Mouse (Mus musculus) liver, embryonic 15.5 days (tissue): Measurements from ENCODE around the gene Rnf216. TPM values are rescaled to one million over a fixed set of nuclear protein-coding genes. Genes with fewer than 3 reads are reported as not detected.

ENCODE experiments used
- ATAC-seq: fragments of 200-750 bp; cut with Nextera tagmentation; 2 replicates; pipeline ENCODE4 v1.8.0; 2017; ENCODE audit warnings: moderate number of reproducible peaks, mild to moderate bottlenecking, moderate library complexity; ENCODE audit not compliant: insufficient read depth
- H3K27ac ChIP-seq: fragments of 300-500 bp; sonication (generic); replicated peaks from 2 replicates; pipeline ENCODE4 v1.5.1; 2015; ENCODE audit warnings: mild to moderate bottlenecking, inconsistent platforms
- H3K27me3 ChIP-seq: fragments of 300-500 bp; sonication (generic); 2 replicates; pipeline ENCODE4 v1.6.1; 2015; ENCODE audit warnings: mild to moderate bottlenecking, inconsistent platforms
- H3K36me3 ChIP-seq: fragments of 300-500 bp; sonication (generic); replicated peaks from 2 replicates; pipeline ENCODE4 v1.6.1; 2015; ENCODE audit warnings: moderate library complexity, mild to moderate bottlenecking, inconsistent platforms
- H3K4me1 ChIP-seq: fragments of 300-500 bp; sonication (generic); replicated peaks from 2 replicates; pipeline ENCODE4 v1.6.1; 2015; ENCODE audit warnings: inconsistent platforms
- H3K4me2 ChIP-seq: fragments of 300-500 bp; sonication (generic); 2 replicates; pipeline ENCODE4 v1.6.1; 2015; ENCODE audit warnings: moderate library complexity, mild to moderate bottlenecking, inconsistent platforms
- H3K4me3 ChIP-seq: fragments of 300-500 bp; sonication (generic); replicated peaks from 2 replicates; pipeline ENCODE4 v1.5.1; 2015; ENCODE audit warnings: mild to moderate bottlenecking, inconsistent platforms
- H3K9ac ChIP-seq: fragments of 300-500 bp; sonication (generic); 2 replicates; pipeline ENCODE4 v1.6.1; 2015; ENCODE audit warnings: moderate library complexity, mild to moderate bottlenecking, inconsistent platforms
- H3K9me3 ChIP-seq: fragments of 300-500 bp; sonication (generic); replicated peaks from 2 replicates; pipeline ENCODE4 v1.6.1; 2016; ENCODE audit warnings: inconsistent platforms
- WGBS: fragments of 180-500 bp; shearing (Covaris S2); methylation state at CpG from one replicate; pipeline ENCODE4 v1.1.7; 2015; ENCODE audit warnings: mixed read lengths; ENCODE audit not compliant: insufficient replicate concordance; 5-methylcytosine and 5-hydroxymethylcytosine counted together
- polyA plus RNA-seq: library from polyadenylated mRNA; unstranded; fragments of >200 nt; fragmentation: Nextera tagmentation; extraction: Ambion mirVana; gene quantifications from 2 replicates; pipeline ENCODE4 v1.2.1, GENCODE M21; 2015

Gene Rnf216
- polyA plus RNA-seq, 1 experiment from 2014 or later = 13.9 TPM

DNA sequence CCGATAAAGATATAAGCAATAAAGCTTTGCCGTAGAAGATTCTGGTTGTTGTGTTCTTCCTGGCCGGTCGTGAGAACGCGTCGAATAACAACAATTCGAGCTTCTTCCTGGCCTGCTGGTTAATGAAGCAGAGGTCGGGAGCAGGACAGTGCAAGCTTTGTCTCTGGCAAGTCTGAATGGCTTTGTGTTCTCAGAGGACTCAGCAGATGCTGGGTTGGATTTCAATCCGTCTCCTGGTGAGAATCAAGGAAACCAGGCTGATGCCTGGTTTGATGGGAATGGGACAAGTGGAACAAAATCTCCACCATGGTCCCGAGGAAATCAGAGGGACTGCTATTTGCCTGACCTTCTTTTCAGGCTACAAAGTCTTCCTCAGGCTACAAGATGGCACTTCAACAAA lies 103.4 kb downstream of the Rnf216 start:
- Histone ChIP-seq H3K27me3 (no peaks in the 10 kb centered on the region), H3K9ac (no peak overlapping the region), H3K4me3 (no peak overlapping the region), H3K9me3 (no peaks in the 10 kb centered on the region), H3K27ac (no peak overlapping the region), H3K4me2 (no peak overlapping the region), H3K4me1 (no peaks in the 10 kb centered on the region), H3K36me3 (peaks cover 49% of the 10 kb centered on the region)
- WGBS = 87% methylated on average over 11 of the region's 11 CpGs
- ATAC-seq = no peak

DNA sequence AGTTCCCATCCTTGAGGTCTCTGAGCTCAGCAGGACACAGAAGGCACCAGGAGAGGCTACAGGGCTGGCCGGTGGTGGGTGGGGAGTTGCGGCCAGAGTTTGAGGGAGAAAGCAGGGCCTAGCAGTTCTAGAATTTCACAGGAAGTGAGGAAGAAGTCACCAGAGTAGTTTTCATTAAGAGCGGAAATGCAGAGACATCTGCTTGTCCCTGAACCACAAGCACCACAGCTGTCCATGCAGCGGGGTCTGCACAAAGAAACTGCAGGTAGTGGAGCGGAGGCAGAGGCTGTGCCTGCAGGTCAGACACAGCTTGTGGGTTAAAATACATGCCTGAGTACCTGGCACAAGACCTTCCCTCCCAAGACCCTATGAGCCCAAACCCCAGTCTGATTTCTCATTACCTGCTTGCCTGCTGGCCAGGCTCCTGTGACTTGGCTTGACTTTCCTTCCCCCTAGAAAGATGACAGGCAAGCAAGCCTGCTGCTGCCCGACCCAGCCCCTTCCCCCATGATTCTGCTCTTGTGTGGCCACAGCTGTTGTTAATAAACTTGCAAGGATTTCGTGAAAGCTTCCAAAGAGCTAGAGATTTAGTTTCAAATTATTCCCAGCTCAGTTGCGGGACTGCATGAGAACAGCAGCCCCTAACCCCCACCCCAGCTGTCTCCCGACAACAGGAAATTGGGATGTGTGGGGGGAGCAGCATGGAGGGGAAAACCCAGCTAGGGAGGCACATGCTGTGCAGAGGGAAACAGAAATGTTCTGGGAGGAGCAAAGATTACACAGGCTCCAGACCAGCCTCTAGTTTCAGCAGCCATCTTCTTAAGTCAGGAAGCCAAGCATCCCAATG lies 111.9 kb downstream of the Rnf216 start:
- 54% methylated on average over 9 of the region's 9 CpGs for WGBS
- no peak for ATAC-seq

DNA sequence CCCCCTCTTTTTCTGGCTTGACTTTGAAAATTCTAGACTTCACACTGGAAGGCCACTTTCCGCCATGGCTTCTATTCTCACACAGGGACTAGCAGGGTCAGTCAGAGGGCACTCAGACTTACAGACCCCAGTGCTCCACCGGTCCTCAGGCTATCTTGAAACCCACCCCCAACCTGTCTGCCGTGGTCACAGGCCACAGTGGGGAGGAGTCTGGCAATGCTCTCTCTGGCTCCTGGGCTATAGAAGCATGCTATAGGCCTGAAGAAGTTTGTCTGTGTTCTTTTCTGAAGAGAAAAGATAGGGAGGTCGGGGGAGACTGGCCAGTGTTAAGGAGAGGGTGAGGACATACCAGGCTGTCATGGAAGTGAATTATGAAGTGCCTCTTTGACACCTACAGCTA lies 112.7 kb downstream of the Rnf216 start:
- Histone ChIP-seq H3K9me3 (no peaks in the 10 kb centered on the region), H3K4me3 (no peak overlapping the region), H3K9ac (no peak overlapping the region), H3K4me1 (peaks cover 35% of the 10 kb centered on the region), H3K4me2 (no peak overlapping the region), H3K36me3 (peaks cover 12% of the 10 kb centered on the region; the same call in 1 of the 2 replicates), H3K27me3 (no peaks in the 10 kb centered on the region), H3K27ac (peak overlapping the region; percentile 48)
- no peak for ATAC-seq
- 51% methylated on average over 4 of the region's 4 CpGs for WGBS

More for the DNA sequence above, 111.9 kb downstream of the Rnf216 start:
- H3K36me3 ChIP-seq = peaks cover 12% of the 10 kb centered on the region; the same call in 1 of the 2 replicates
- H3K4me2 ChIP-seq = no peak overlapping the region
- no peaks in the 10 kb centered on the region for H3K9me3 ChIP-seq
- no peak overlapping the region for H3K9ac ChIP-seq
- peaks cover 35% of the 10 kb centered on the region for H3K4me1 ChIP-seq
- no peak overlapping the region for H3K4me3 ChIP-seq
- peak overlapping the region; percentile 48 for H3K27ac ChIP-seq
- no peaks in the 10 kb centered on the region for H3K27me3 ChIP-seq

DNA sequence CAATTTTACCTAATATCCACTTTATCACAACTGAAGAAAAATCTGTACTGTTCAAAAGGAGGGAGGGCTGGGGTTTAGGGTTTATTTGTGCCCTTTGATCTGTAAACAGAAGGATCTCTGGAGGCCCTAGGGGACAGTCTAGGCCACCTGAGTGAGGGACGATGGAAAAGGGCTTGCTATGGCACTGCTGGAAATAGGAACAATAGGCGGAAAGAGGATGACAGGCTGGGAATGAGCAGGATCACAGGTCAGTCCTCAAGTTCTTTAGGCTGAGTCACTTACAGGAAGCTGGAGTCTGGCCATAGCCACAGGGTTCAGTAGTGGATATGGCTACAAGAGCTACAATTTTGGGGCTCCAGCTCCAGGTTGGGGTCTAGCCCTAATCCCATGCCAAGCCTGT lies 114.6 kb downstream of the Rnf216 start:
- no peak overlapping the region for H3K27ac ChIP-seq
- peaks cover 9% of the 10 kb centered on the region for H3K36me3 ChIP-seq
- H3K4me1 ChIP-seq = peaks cover 35% of the 10 kb centered on the region
- H3K4me3 ChIP-seq = no peak overlapping the region
- no peaks in the 10 kb centered on the region for H3K27me3 ChIP-seq
- H3K9me3 ChIP-seq = no peaks in the 10 kb centered on the region
- 66% methylated on average over 2 of the region's 2 CpGs for WGBS
- H3K4me2 ChIP-seq = no peak overlapping the region
- ATAC-seq = 0 out of 2 replicates have a peak, but pooled peaks have one; percentile 35
- no peak overlapping the region for H3K9ac ChIP-seq

DNA sequence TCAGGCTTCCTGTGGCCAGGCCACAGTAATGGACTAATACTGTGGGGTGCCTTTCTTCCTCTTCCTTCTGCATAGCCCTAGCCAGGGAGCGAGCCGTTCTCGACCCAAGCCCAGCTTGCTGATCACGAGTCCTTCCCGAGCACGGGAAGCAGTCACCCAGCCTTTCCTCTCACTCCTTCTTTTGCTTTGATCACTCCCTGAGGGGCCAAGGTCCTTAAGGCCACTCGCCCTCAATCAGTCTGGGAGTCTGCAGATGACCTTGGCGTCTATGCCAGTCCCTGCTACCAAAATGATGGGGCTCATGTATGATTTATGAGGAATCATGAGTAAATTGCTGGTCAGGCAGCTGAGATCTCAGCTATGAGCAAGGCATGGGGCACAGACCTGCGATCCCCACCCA lies 115.3 kb downstream of the Rnf216 start:
- Histone ChIP-seq H3K9me3 (no peaks in the 10 kb centered on the region), H3K4me1 (peaks cover 35% of the 10 kb centered on the region), H3K4me3 (no peak overlapping the region), H3K27me3 (no peaks in the 10 kb centered on the region), H3K4me2 (no peak overlapping the region), H3K36me3 (peaks cover 14% of the 10 kb centered on the region), H3K9ac (no peak overlapping the region), H3K27ac (0 out of 2 replicates have a peak overlapping the region, but pooled peaks have one; percentile 20)
- WGBS = 57% methylated on average over 9 of the region's 9 CpGs
- ATAC-seq = no peak

DNA sequence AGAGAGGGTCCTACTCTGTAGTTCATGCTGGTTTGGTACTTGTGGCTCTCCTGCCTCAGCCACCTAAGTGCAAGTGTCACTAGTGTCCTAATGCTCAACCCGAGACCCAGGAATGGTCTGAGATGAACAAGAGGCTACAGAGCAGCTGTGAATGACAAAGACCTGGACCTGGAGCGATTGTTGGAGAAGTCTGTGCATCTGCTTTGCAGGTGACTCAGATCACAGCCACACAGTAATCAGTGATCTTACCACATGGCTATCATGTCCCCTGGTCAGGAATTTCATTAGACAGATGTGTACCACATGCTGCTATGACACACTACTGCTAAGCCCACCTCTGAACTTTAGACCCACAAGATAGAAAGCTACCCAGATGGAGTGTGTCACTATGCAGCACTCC lies 118.0 kb downstream of the Rnf216 start:
- no peak for ATAC-seq
- Histone ChIP-seq H3K9me3 (no peaks in the 10 kb centered on the region), H3K4me3 (no peak overlapping the region), H3K4me2 (no peak overlapping the region), H3K9ac (no peak overlapping the region), H3K27ac (no peak overlapping the region), H3K27me3 (no peaks in the 10 kb centered on the region), H3K36me3 (peaks cover 37% of the 10 kb centered on the region), H3K4me1 (peaks cover 20% of the 10 kb centered on the region)
- 80% methylated on average over 2 of the region's 2 CpGs for WGBS

DNA sequence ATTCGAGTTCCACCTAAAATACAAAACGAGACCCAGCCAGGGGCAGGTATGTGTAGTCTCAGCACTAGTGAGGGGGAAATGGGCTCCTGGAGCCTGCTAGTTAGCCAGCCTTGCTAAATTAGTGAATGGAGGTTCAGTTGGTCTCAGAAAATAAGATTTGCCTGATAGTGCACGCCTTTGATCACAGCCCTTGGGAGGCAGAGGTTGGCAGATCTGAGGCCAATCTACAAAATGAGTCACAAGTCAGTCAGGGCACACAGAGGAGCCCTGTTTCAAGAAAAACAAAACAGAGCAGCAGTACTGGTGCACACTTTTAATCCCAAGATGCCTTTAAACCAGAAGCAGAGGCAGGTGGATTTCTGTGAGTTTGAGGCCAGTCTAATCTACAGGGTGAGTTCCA lies 123.6 kb downstream of the Rnf216 start:
- Histone ChIP-seq H3K4me2 (no peak overlapping the region), H3K9ac (no peak overlapping the region), H3K4me3 (no peak overlapping the region), H3K27me3 (no peaks in the 10 kb centered on the region), H3K36me3 (peaks cover 37% of the 10 kb centered on the region), H3K27ac (no peak overlapping the region), H3K4me1 (peaks cover 17% of the 10 kb centered on the region), H3K9me3 (no peaks in the 10 kb centered on the region)
- no peak for ATAC-seq
- WGBS = 61% methylated on average over 3 of the region's 3 CpGs

DNA sequence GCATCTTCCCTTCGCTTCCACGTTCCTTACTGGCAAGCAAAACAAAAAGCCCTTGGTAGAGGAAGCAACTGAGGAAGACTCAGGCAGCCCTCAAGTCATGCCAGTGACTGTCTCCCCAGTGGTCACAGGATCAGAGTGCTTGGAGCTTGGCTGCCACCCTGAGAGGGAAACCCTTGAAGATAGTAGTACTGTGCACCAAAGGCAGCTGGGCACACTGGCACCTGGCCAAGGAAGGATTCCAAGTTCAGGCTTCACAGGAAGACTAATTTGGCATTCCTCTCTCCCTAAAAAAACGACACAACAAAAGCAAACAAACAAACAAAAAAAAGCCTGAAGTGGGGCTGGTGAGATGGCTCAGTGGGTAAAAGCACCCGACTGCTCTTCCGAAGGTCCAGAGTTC lies 124.3 kb downstream of the Rnf216 start:
- Histone ChIP-seq H3K4me2 (no peak overlapping the region), H3K27ac (no peak overlapping the region), H3K36me3 (peaks cover 33% of the 10 kb centered on the region), H3K4me3 (no peak overlapping the region), H3K4me1 (peaks cover 24% of the 10 kb centered on the region), H3K27me3 (no peaks in the 10 kb centered on the region), H3K9me3 (no peaks in the 10 kb centered on the region), H3K9ac (no peak overlapping the region)
- no peak for ATAC-seq
- WGBS = 75% methylated on average over 5 of the region's 5 CpGs

DNA sequence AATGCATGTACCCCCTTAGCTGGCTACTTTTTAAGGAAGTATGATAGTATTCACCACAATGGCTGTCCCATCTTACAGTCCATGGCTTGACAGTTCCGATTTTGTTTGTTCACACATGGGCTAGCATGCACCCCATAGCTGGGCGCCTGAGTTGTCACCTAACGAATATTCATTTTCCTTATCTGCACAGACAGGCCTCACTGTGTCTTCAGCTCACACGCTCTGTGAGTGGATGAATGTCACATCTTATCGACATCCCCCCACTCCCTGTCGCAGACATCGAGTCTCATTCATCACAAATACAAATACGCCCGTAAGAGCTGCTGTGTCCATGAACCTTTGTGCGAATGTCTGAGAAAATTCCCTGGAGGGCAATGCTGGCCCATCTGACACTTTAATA lies 128.5 kb downstream of the Rnf216 start:
- Histone ChIP-seq H3K4me2 (peak overlapping the region; percentile 45), H3K27ac (peak overlapping the region; percentile 83)
- ATAC-seq = peak; percentile 94

DNA sequence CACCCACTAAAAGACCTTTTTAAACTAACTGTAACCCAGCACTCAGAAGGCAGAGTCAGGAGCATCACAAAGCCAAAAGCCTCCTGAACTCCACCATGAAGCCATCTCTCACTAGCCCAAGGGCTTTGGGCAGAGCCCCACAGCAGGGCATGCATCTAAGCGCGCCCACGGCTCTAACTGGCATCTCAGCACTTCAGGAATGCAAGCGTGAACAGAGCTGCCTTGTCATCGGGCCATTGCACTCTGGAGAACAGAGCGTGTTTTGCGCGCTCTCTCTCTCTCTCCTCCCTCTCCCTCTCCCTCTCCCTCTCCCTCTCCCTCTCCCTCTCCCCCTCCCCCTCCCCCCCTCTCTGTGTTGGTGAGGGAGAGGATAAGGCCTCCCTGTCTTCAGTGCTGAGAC lies 129.6 kb downstream of the Rnf216 start:
- Histone ChIP-seq H3K4me1 (peaks cover 33% of the 10 kb centered on the region), H3K27ac (0 out of 2 replicates have a peak overlapping the region, but pooled peaks have one; percentile 83), H3K27me3 (peaks cover 3% of the 10 kb centered on the region; the same call in 1 of the 2 replicates), H3K4me3 (no peak overlapping the region), H3K36me3 (no peaks in the 10 kb centered on the region), H3K4me2 (no peak overlapping the region), H3K9me3 (no peaks in the 10 kb centered on the region), H3K9ac (no peak overlapping the region)
- no peak for ATAC-seq
- WGBS = 80% methylated on average over 8 of the region's 8 CpGs

More for the DNA sequence above, 128.5 kb downstream of the Rnf216 start:
- Histone ChIP-seq H3K9me3 (no peaks in the 10 kb centered on the region), H3K4me3 (peak overlapping the region; percentile 6), H3K36me3 (no peaks in the 10 kb centered on the region), H3K4me1 (peaks cover 33% of the 10 kb centered on the region), H3K27me3 (no peaks in the 10 kb centered on the region), H3K9ac (no peak overlapping the region)
- WGBS = 20% methylated on average over 10 of the region's 10 CpGs

DNA sequence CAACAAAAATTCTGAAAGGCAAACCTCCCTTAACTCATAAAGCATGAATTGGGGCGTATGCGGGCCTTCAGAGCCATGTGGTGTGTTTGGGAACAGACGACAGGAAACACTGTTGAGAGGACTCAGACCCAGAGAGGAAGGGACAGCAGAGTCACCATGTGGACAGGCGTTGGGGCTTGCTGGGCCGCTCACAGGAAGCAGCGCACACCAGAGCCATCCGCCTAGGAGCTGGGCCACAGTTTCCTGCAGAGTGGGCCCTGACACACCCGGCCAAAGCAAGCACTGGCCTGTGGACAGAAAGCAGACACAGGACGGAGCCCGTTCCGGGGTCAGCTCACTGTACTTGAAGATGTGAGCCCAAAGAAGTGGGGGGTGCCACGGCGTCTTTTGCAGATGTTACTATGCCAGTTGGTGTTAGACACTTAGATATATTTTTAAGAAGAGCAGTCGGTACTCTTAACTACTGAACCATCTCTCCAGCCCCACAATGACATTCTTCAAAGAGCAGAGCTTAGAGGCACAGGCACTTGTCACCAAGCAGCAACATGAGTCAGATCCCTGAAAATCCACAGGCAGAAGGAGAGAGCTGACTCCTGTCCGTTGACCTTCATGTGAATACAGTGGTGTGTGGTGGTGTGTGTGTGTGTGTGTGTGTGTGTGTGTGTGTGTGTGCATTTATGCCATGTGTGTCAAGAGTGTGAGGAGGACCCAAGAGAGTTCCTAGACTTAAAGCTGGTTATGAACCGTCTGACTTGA lies 130.6 kb downstream of the Rnf216 start:
- H3K27ac ChIP-seq = no peak overlapping the region; the same call in 1 of the 2 replicates
- H3K4me2 ChIP-seq = no peak overlapping the region
- WGBS = 44% methylated on average over 16 of the region's 16 CpGs
- H3K9me3 ChIP-seq = no peaks in the 10 kb centered on the region
- no peak overlapping the region for H3K9ac ChIP-seq
- H3K4me3 ChIP-seq = no peak overlapping the region
- peaks cover 38% of the 10 kb centered on the region for H3K4me1 ChIP-seq
- H3K27me3 ChIP-seq = peaks cover 3% of the 10 kb centered on the region; the same call in 1 of the 2 replicates
- no peaks in the 10 kb centered on the region for H3K36me3 ChIP-seq
- no peak for ATAC-seq
